Mouse (Mus musculus): Measurements from ENCODE around the gene Coro2a. TPM values are rescaled to one million over a fixed set of nuclear protein-coding genes. Genes with fewer than 3 reads are reported as not detected.

Gene Coro2a
- total and polyA plus RNA-seq, 3 experiments = 0.35 to 6.8 TPM; not detected in 1

GRCm38 (mm10) chr4:46590810-46591209 lies 11.2 kb downstream of the Coro2a start:
- H3K4me1 ChIP-seq (ENCODE audit: control insufficient read depth in 1 of 2, insufficient read depth in 2 of 2, low read length in 2 of 2) = peaks cover 13 to 53% of the 10 kb centered on the region in 2 experiments
- H3K79me2 ChIP-seq (ENCODE audit: control insufficient read depth, insufficient read depth, low read length, poor library complexity) = no peaks in the 10 kb centered on the region
- no peaks in the 10 kb centered on the region for H3K27me3 ChIP-seq (ENCODE audit: control insufficient read depth in 1 of 2, insufficient read depth in 2 of 2, low read length in 2 of 2)
- TF ChIP-seq MAZ (IDR thresholded peaks at IDR 0.05; ENCODE audit: low read depth, low read length) (no peak), EP300 (IDR thresholded peaks at IDR 0.05; ENCODE audit: low read depth in 1 of 2, low read length in 2 of 2) (peak; percentile 58 to 66; a peak in 3 of 4 replicates), USF2 (IDR thresholded peaks at IDR 0.05; ENCODE audit: borderline replicate concordance in 1 of 2, insufficient read depth in 1 of 2, low read depth in 1 of 2, low read length in 2 of 2) (no peak), NELFE (IDR thresholded peaks at IDR 0.05; ENCODE audit: low read depth, low read length) (no peak), TAL1 (IDR thresholded peaks at IDR 0.05; ENCODE audit: low read length) (peak; percentile 56), GATA1 (IDR thresholded peaks at IDR 0.05; ENCODE audit: low read depth, low read length) (0 out of 2 replicates have a peak, but pooled peaks have one; percentile 40), ELF1 (IDR thresholded peaks at IDR 0.05; ENCODE audit: low read depth, low read length) (0 out of 2 replicates have a peak, but pooled peaks have one; percentile 24), MYB (IDR thresholded peaks at IDR 0.05; ENCODE audit: low read depth, low read length) (no peak), MYC (IDR thresholded peaks at IDR 0.05; ENCODE audit: low read depth, low read length) (no peak), RCOR1 (IDR thresholded peaks at IDR 0.05; ENCODE audit: low read depth, low read length) (0 out of 2 replicates have a peak, but pooled peaks have one; percentile 30), CTCF (IDR thresholded peaks at IDR 0.05 in 2 of 3, conservative IDR thresholded peaks at IDR 0.05 in 1 of 3; ENCODE audit: control insufficient read depth in 1 of 3, insufficient read depth in 1 of 3, low read depth in 2 of 3, low read length in 3 of 3, poor library complexity in 1 of 3, severe bottlenecking in 1 of 3) (no peak)
- H3K27ac ChIP-seq (ENCODE audit: control insufficient read depth, low read depth, low read length) = peak overlapping the region; percentile 43
- peaks cover 0 to 42% of the 10 kb centered on the region in 2 experiments; a peak in 2 of 4 replicates for H3K36me3 ChIP-seq (ENCODE audit: control insufficient read depth in 1 of 2, insufficient read depth in 2 of 2, low read length in 2 of 2)
- H3K4me3 ChIP-seq (ENCODE audit: control insufficient read depth in 1 of 2, insufficient read depth in 1 of 2, low read depth in 2 of 2, low read length in 2 of 2) = no peak overlapping the region
- H3K9me3 ChIP-seq (replicated peaks; ENCODE audit: insufficient read depth, low read length) = no peaks in the 10 kb centered on the region
- H3K9ac ChIP-seq (ENCODE audit: control insufficient read depth, low read depth, low read length, poor library complexity, severe bottlenecking) = no peak overlapping the region
- peak; percentile 64 for DNase-seq (ENCODE audit: low read depth, low spot score)

GRCm38 (mm10) chr4:46589946-46590684 lies 11.9 kb downstream of the Coro2a start:
- Histone ChIP-seq H3K27me3 (ENCODE audit: control insufficient read depth in 1 of 2, insufficient read depth in 2 of 2, low read length in 2 of 2) (no peaks in the 10 kb centered on the region), H3K9me3 (replicated peaks; ENCODE audit: insufficient read depth, low read length) (no peaks in the 10 kb centered on the region), H3K36me3 (ENCODE audit: control insufficient read depth in 1 of 2, insufficient read depth in 2 of 2, low read length in 2 of 2) (peaks cover 0 to 42% of the 10 kb centered on the region in 2 experiments; a peak in 2 of 4 replicates), H3K79me2 (ENCODE audit: control insufficient read depth, insufficient read depth, low read length, poor library complexity) (no peaks in the 10 kb centered on the region), H3K4me1 (ENCODE audit: control insufficient read depth in 1 of 2, insufficient read depth in 2 of 2, low read length in 2 of 2) (peaks cover 13 to 53% of the 10 kb centered on the region in 2 experiments), H3K4me3 (ENCODE audit: control insufficient read depth in 1 of 2, insufficient read depth in 1 of 2, low read depth in 2 of 2, low read length in 2 of 2) (no peak overlapping the region), H3K9ac (ENCODE audit: control insufficient read depth, low read depth, low read length, poor library complexity, severe bottlenecking) (no peak overlapping the region), H3K27ac (ENCODE audit: control insufficient read depth, low read depth, low read length) (peak overlapping the region; percentile 43)
- TF ChIP-seq ELF1 (IDR thresholded peaks at IDR 0.05; ENCODE audit: low read depth, low read length) (no peak), GATA1 (IDR thresholded peaks at IDR 0.05; ENCODE audit: low read depth, low read length) (0 out of 2 replicates have a peak, but pooled peaks have one; percentile 9)
- no peak for DNase-seq (ENCODE audit: low read depth, low spot score)

GRCm38 (mm10) chr4:46589151-46589550 lies 12.9 kb downstream of the Coro2a start:
- no peak for DNase-seq (ENCODE audit: low read depth, low spot score)
- Histone ChIP-seq H3K4me1 (ENCODE audit: control insufficient read depth in 1 of 2, insufficient read depth in 2 of 2, low read length in 2 of 2) (peaks cover 12 to 50% of the 10 kb centered on the region in 2 experiments), H3K9ac (ENCODE audit: control insufficient read depth, low read depth, low read length, poor library complexity, severe bottlenecking) (no peak overlapping the region), H3K4me3 (ENCODE audit: control insufficient read depth in 1 of 2, insufficient read depth in 1 of 2, low read depth in 2 of 2, low read length in 2 of 2) (no peak overlapping the region), H3K27me3 (ENCODE audit: control insufficient read depth in 1 of 2, insufficient read depth in 2 of 2, low read length in 2 of 2) (no peaks in the 10 kb centered on the region), H3K9me3 (replicated peaks; ENCODE audit: insufficient read depth, low read length) (no peaks in the 10 kb centered on the region), H3K79me2 (ENCODE audit: control insufficient read depth, insufficient read depth, low read length, poor library complexity) (no peaks in the 10 kb centered on the region), H3K36me3 (ENCODE audit: control insufficient read depth in 1 of 2, insufficient read depth in 2 of 2, low read length in 2 of 2) (peaks cover 0 to 38% of the 10 kb centered on the region in 2 experiments; a peak in 2 of 4 replicates), H3K27ac (ENCODE audit: control insufficient read depth, low read depth, low read length) (no peak overlapping the region)
- no peak for TF ChIP-seq GATA1 (IDR thresholded peaks at IDR 0.05; ENCODE audit: low read depth, low read length)
- no peak for TF ChIP-seq MAX (IDR thresholded peaks at IDR 0.05; ENCODE audit: low read length)
- TF ChIP-seq MAZ (IDR thresholded peaks at IDR 0.05; ENCODE audit: low read depth, low read length) = no peak
- no peak for TF ChIP-seq ZNF384 (IDR thresholded peaks at IDR 0.05; ENCODE audit: low read depth, low read length)
- no peak for TF ChIP-seq USF1 (IDR thresholded peaks at IDR 0.05; ENCODE audit: low read depth, low read length)
- TF ChIP-seq USF2 (IDR thresholded peaks at IDR 0.05; ENCODE audit: borderline replicate concordance in 1 of 2, insufficient read depth in 1 of 2, low read depth in 1 of 2, low read length in 2 of 2) = no peak
- no peak for TF ChIP-seq CHD2 (IDR thresholded peaks at IDR 0.05; ENCODE audit: low read length)
- no peak for TF ChIP-seq TAL1 (IDR thresholded peaks at IDR 0.05; ENCODE audit: low read length)
- TF ChIP-seq POLR2AphosphoS5 (IDR thresholded peaks at IDR 0.05; ENCODE audit: borderline replicate concordance, low read depth, low read length) = no peak
- no peak for TF ChIP-seq CHD1 (IDR thresholded peaks at IDR 0.05; ENCODE audit: low read depth, low read length)
- TF ChIP-seq MYB (IDR thresholded peaks at IDR 0.05; ENCODE audit: low read depth, low read length) = no peak
- TF ChIP-seq E2F4 (IDR thresholded peaks at IDR 0.05; ENCODE audit: borderline replicate concordance, low read depth, low read length) = no peak
- no peak for TF ChIP-seq TCF12 (IDR thresholded peaks at IDR 0.05; ENCODE audit: low read depth, low read length)
- no peak for TF ChIP-seq KAT2A (conservative IDR thresholded peaks at IDR 0.05; ENCODE audit: low read depth, low read length)
- TF ChIP-seq MYC (IDR thresholded peaks at IDR 0.05; ENCODE audit: low read depth, low read length) = no peak
- no peak for TF ChIP-seq TBP (IDR thresholded peaks at IDR 0.05; ENCODE audit: low read depth, low read length)
- TF ChIP-seq EP300 (IDR thresholded peaks at IDR 0.05; ENCODE audit: low read depth in 1 of 2, low read length in 2 of 2) = no peak
